8 mouse cellular contexts compared by ENCODE assay signal in genomic region chr5:135674349-135674775, GRCm38 (mm10). TPM values are rescaled to one million over a fixed set of nuclear protein-coding genes. Genes with fewer than 3 reads are reported as not detected.
DNase-seq lines count a peak whose midpoint lies in the region; ATAC-seq and TF ChIP-seq lines count a peak whose summit lies in the region.

No protein-coding gene starts in this region.

- no peak overlapping the region for H3K9ac ChIP-seq in hindbrain, embryonic 14.5 days
- no peak overlapping the region for H3K9ac ChIP-seq in liver, embryonic 15.5 days
- no peak overlapping the region for H3K9ac ChIP-seq in stomach, postnatal 0 days (ENCODE audit: low read length)

- H3K4me1 ChIP-seq in lung, adult 2 months (ENCODE audit: control insufficient read depth, insufficient read depth, low read length): peaks cover 10% of the 10 kb centered on the region
- peaks cover 23% of the 10 kb centered on the region for H3K4me1 ChIP-seq in hindbrain, embryonic 14.5 days (replicated peaks; ENCODE audit: control insufficient read depth, insufficient read depth, low read length)
- peaks cover 35% of the 10 kb centered on the region for H3K4me1 ChIP-seq in liver, embryonic 15.5 days (replicated peaks)
- H3K4me1 ChIP-seq in stomach, postnatal 0 days (replicated peaks; ENCODE audit: control insufficient read depth, insufficient read depth): no peaks in the 10 kb centered on the region

- peak overlapping the region; percentile 80 for H3K27ac ChIP-seq in hindbrain, embryonic 14.5 days
- H3K27ac ChIP-seq in liver, embryonic 15.5 days (replicated peaks): peak overlapping the region; percentile 45; the same call in 1 of the 2 replicates
- no peak overlapping the region for H3K27ac ChIP-seq in stomach, postnatal 0 days (replicated peaks)

- peak; percentile 43 to 71 for DNase-seq in lung, adult 18-20 months
- DNase-seq in lung, adult 2 months: no peak
- DNase-seq in hindbrain, embryonic 14.5 days (ENCODE audit: low spot score): peak; percentile 31
- no peak for DNase-seq in stomach, postnatal 0 days (ENCODE audit: low spot score)
- DNase-seq in T-cell, adult 2 months (ENCODE audit: low spot score): no peak
- DNase-seq in layer of hippocampus, postnatal 14 days (ENCODE audit: low spot score in 2 of 2): no peak
- no peak for DNase-seq in cerebellum, postnatal 25 days

- no peak for TF ChIP-seq POLR2A in lung, adult 2 months (IDR thresholded peaks at IDR 0.05; ENCODE audit: borderline replicate concordance, extremely low read depth, low read depth, low read length)

- H3K36me3 ChIP-seq in hindbrain, embryonic 14.5 days (replicated peaks; ENCODE audit: control insufficient read depth, insufficient read depth): no peaks in the 10 kb centered on the region
- H3K36me3 ChIP-seq in liver, embryonic 15.5 days (replicated peaks): no peaks in the 10 kb centered on the region
- no peaks in the 10 kb centered on the region for H3K36me3 ChIP-seq in stomach, postnatal 0 days (ENCODE audit: control insufficient read depth, insufficient read depth, low read length)

- peak; percentile 43; the same call in 1 of the 2 replicates for ATAC-seq in hindbrain, embryonic 14.5 days (ENCODE audit: low FRiP score)
- peak; percentile 57 for ATAC-seq in liver, embryonic 15.5 days (ENCODE audit: insufficient read depth)
- ATAC-seq in stomach, postnatal 0 days (ENCODE audit: low FRiP score, low TSS enrichment): peak; percentile 26

- H3K27me3 ChIP-seq in hindbrain, embryonic 14.5 days (ENCODE audit: control insufficient read depth, insufficient read depth, low read length): no peaks in the 10 kb centered on the region
- no peaks in the 10 kb centered on the region for H3K27me3 ChIP-seq in liver, embryonic 15.5 days
- H3K27me3 ChIP-seq in stomach, postnatal 0 days (ENCODE audit: control insufficient read depth, insufficient read depth, low read length): no peaks in the 10 kb centered on the region

- no peak for TF ChIP-seq CTCF in lung, adult 2 months (IDR thresholded peaks at IDR 0.05; ENCODE audit: insufficient read depth, low read length)
- no peak for TF ChIP-seq CTCF in stomach, postnatal 0 days (IDR thresholded peaks at IDR 0.05; ENCODE audit: low read depth)

- TF ChIP-seq EP300 in stomach, postnatal 0 days (optimal IDR thresholded peaks at IDR 0.05): no peak

- no peak overlapping the region for H3K4me3 ChIP-seq in lung, adult 2 months (replicated peaks; ENCODE audit: extremely low read depth, low read depth, low read length)
- no peak overlapping the region for H3K4me3 ChIP-seq in hindbrain, embryonic 14.5 days (replicated peaks; ENCODE audit: low read length)
- H3K4me3 ChIP-seq in liver, embryonic 15.5 days (replicated peaks): no peak overlapping the region
- H3K4me3 ChIP-seq in stomach, postnatal 0 days (ENCODE audit: low read depth, low read length): no peak overlapping the region

- H3K4me2 ChIP-seq in hindbrain, embryonic 14.5 days (replicated peaks): peak overlapping the region; percentile 26
- peak overlapping the region; percentile 44; the same call in 1 of the 2 replicates for H3K4me2 ChIP-seq in liver, embryonic 15.5 days
- H3K4me2 ChIP-seq in stomach, postnatal 0 days (replicated peaks; ENCODE audit: low read depth): no peak overlapping the region

- WGBS in lung, adult 2 months: 21% methylated on average over 3 of the region's 3 CpGs
- WGBS in hindbrain, embryonic 14.5 days: 13% methylated on average over 3 of the region's 3 CpGs
- 36% methylated on average over 3 of the region's 3 CpGs for WGBS in liver, embryonic 15.5 days (ENCODE audit: insufficient replicate concordance)
- 32% methylated on average over 2 of the region's 3 CpGs for WGBS in stomach, postnatal 0 days

- no peaks in the 10 kb centered on the region for H3K9me3 ChIP-seq in hindbrain, embryonic 14.5 days (ENCODE audit: control insufficient read depth, low read length)
- no peaks in the 10 kb centered on the region for H3K9me3 ChIP-seq in liver, embryonic 15.5 days (replicated peaks)
- no peaks in the 10 kb centered on the region for H3K9me3 ChIP-seq in stomach, postnatal 0 days (ENCODE audit: control insufficient read depth, low read length)

RNA-seq across cellular contexts. Expression of gene Por, which starts 4.5 kb away (rescaled TPM):
- polyA plus RNA-seq in lung, adult 2 months (2012; rRNA removed): 487 and 521 TPM in 2 replicates
- 79.7 and 84.1 TPM in 2 replicates for polyA plus RNA-seq in hindbrain, embryonic 14.5 days (2014; fragmentation: Nextera tagmentation; extraction: Ambion mirVana)
- polyA plus RNA-seq in liver, embryonic 15.5 days (2015; fragmentation: Nextera tagmentation; extraction: Ambion mirVana): 37.0 and 45.5 TPM in 2 replicates
- 174 and 177 TPM in 2 replicates for polyA plus RNA-seq in stomach, postnatal 0 days (2015; fragmentation: Nextera tagmentation; extraction: Ambion mirVana)
- 10 to 100 TPM; 81.9 to 87.8 TPM for total RNA-seq in layer of hippocampus, postnatal 14 days (2021)

RNA-seq across cellular contexts. Expression of gene Rhbdd2, which starts 41.9 kb away (rescaled TPM):
- 39.9 and 50.7 TPM in 2 replicates for polyA plus RNA-seq in lung, adult 2 months (2012; rRNA removed)
- 103 and 104 TPM in 2 replicates for polyA plus RNA-seq in hindbrain, embryonic 14.5 days (2014; fragmentation: Nextera tagmentation; extraction: Ambion mirVana)
- 9.1 and 9.4 TPM in 2 replicates for polyA plus RNA-seq in liver, embryonic 15.5 days (2015; fragmentation: Nextera tagmentation; extraction: Ambion mirVana)
- 37.8 and 44.8 TPM in 2 replicates for polyA plus RNA-seq in stomach, postnatal 0 days (2015; fragmentation: Nextera tagmentation; extraction: Ambion mirVana)
- total RNA-seq in layer of hippocampus, postnatal 14 days (2021): 10 to 100 TPM; 66.9 to 71.7 TPM

Comparison
In these comparisons a context has a peak if more than half of its experiments do, and no peak if none do; other contexts are left out.
1. DNase-seq: peak in lung, adult 18-20 months (2 of 2) and hindbrain, embryonic 14.5 days (single experiment); none in lung, adult 2 months (single experiment), stomach, postnatal 0 days (single experiment), T-cell, adult 2 months (single experiment), layer of hippocampus, postnatal 14 days (0 of 2) and cerebellum, postnatal 25 days (0 of 2).
2. Peak in every context shown above with its lines, with median percentiles within 50 percentile points of each other: ATAC-seq.